Mouse (Mus musculus) midbrain, embryonic 12.5 days (tissue): ENCODE results near the gene Usp37. TPM values are rescaled to one million over a fixed set of nuclear protein-coding genes. Genes with fewer than 3 reads are reported as not detected.

Source experiments
- ATAC-seq: fragments of 200-750 bp; cut with Nextera tagmentation; 2 replicates; pipeline ENCODE4 v1.8.0; 2017; ENCODE audit warnings: low read depth, moderate TSS enrichment, moderate library complexity; ENCODE audit not compliant: low FRiP score
- H3K27ac ChIP-seq: fragments of 300-500 bp; sonication (generic); replicated peaks from 2 replicates; pipeline ENCODE4 v1.5.1; 2016; ENCODE audit warnings: mild to moderate bottlenecking
- H3K27me3 ChIP-seq: fragments of 300-500 bp; sonication (generic); 2 replicates; pipeline ENCODE4 v1.6.1; 2016; ENCODE audit warnings: mild to moderate bottlenecking
- H3K36me3 ChIP-seq: fragments of 300-500 bp; sonication (generic); 2 replicates; pipeline ENCODE4 v1.6.1; 2016
- H3K4me1 ChIP-seq: fragments of 300-500 bp; sonication (generic); 2 replicates; pipeline ENCODE4 v1.6.1; 2016
- H3K4me2 ChIP-seq: fragments of 300-500 bp; sonication (generic); replicated peaks from 2 replicates; pipeline ENCODE4 v1.6.1; 2016; ENCODE audit warnings: mild to moderate bottlenecking, moderate library complexity
- H3K4me3 ChIP-seq: fragments of 300-500 bp; sonication (generic); 2 replicates; pipeline ENCODE4 v1.5.1; 2016; ENCODE audit warnings: mild to moderate bottlenecking
- H3K9ac ChIP-seq: fragments of 300-500 bp; sonication (generic); replicated peaks from 2 replicates; pipeline ENCODE4 v1.6.1; 2016; ENCODE audit warnings: mild to moderate bottlenecking, moderate library complexity
- H3K9me3 ChIP-seq: fragments of 300-500 bp; sonication (generic); 2 replicates; pipeline ENCODE4 v1.6.1; 2016; ENCODE audit warnings: mild to moderate bottlenecking
- WGBS: fragments of 180-500 bp; shearing (Covaris S2); methylation state at CpG from one replicate; pipeline ENCODE4 v1.1.7; 2016; 5-methylcytosine and 5-hydroxymethylcytosine counted together
- microRNA counts: library from miRNA; unstranded; fragments of <30 nt; microRNA quantifications from one replicate; lab custom pipeline; 2017
- microRNA-seq: library from miRNA; unstranded; fragments of <30 nt; microRNA quantifications from one replicate; pipeline ENCODE4, GENCODE M21; 2017
- polyA plus RNA-seq: library from polyadenylated mRNA; unstranded; fragments of >200 nt; fragmentation: Nextera tagmentation; extraction: Ambion mirVana; gene quantifications from 2 replicates; pipeline ENCODE4 v1.2.1, GENCODE M21; 2016

Gene Usp37
- polyA plus RNA-seq, 1 experiment from 2014 or later, result 42.1 TPM

DNA sequence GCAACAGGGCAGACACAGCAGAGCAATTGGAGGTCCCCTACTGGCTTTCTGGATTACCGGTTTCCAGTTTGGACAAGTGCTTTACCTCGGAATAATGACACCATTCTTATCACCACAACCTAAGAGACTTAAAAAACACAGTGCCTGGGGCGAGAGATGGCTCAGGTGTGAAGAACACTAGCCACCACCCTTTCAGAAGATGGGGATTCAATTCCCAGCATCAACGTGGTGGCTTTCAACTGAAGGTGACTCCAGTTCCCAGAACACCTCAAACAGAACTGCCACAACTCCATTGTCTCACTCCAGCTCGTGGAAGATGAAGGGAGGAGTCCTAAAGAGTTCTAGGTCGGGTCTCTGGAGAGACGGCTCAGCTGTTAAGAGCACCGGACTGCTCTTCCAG lies 158.6 kb downstream of the Usp37 start:
- no peak for ATAC-seq

More for the DNA sequence above, 158.6 kb downstream of the Usp37 start:
- Histone ChIP-seq H3K9me3 (no peaks in the 10 kb centered on the region), H3K4me1 (peaks cover 18% of the 10 kb centered on the region), H3K9ac (no peak overlapping the region), H3K27me3 (peaks cover 25% of the 10 kb centered on the region), H3K4me3 (no peak overlapping the region), H3K4me2 (no peak overlapping the region), H3K27ac (no peak overlapping the region), H3K36me3 (no peaks in the 10 kb centered on the region)
- 88% methylated on average over 8 of the region's 8 CpGs for WGBS

MicroRNAs within 50 kb of the gene (microRNA counts, 519-probe panel; counts per million panel counts)
- 3,469 counts per million, percentile 18 among the panel's probes with 10 or more counts for microRNA mmu-miR-26b (lab: Ali Mortazavi, UCI)

Small RNA genes within 50 kb of the gene (microRNA-seq; reads per million reads assigned to microRNA genes)
- not detected for gene Gm25035
- 24,025 reads per million, percentile 98 among the genes with 10 or more reads in this experiment for gene Mir26b

Other genes starting within 250 kb of the Usp37 start
- gene Tmbim1, start 238.7 kb downstream of the Usp37 start, polyA plus RNA-seq, result 6.7 and 9.8 TPM in 2 replicates
- 0.58 and 0.66 TPM in 2 replicates for gene Catip, start 182.2 kb downstream of the Usp37 start, polyA plus RNA-seq
- 2.3 and 2.4 TPM in 2 replicates for gene Slc11a1, start 169.1 kb downstream of the Usp37 start, polyA plus RNA-seq
- 28.9 and 31.0 TPM in 2 replicates for gene Ctdsp1, start 152.8 kb downstream of the Usp37 start, polyA plus RNA-seq
- gene Vil1, start 134.9 kb downstream of the Usp37 start, polyA plus RNA-seq, result 0.28 and 0.55 TPM in 2 replicates
- gene Cnot9, start 38.2 kb downstream of the Usp37 start, polyA plus RNA-seq, result 74.3 TPM in 2 replicates
- gene Plcd4, start 1.4 kb downstream of the Usp37 start, polyA plus RNA-seq, result 1.1 and 1.5 TPM in 2 replicates
- 10.6 and 11.2 TPM in 2 replicates for gene Zfp142, start 44.0 kb upstream of the Usp37 start, polyA plus RNA-seq
- 16.4 and 17.0 TPM in 2 replicates for gene Bcs1l, start 44.0 kb upstream of the Usp37 start, polyA plus RNA-seq
- 31.5 and 35.5 TPM in 2 replicates for gene Rnf25, start 57.1 kb upstream of the Usp37 start, polyA plus RNA-seq
- gene Stk36, start 57.2 kb upstream of the Usp37 start, polyA plus RNA-seq, result 25.3 and 25.9 TPM in 2 replicates
- 43.7 and 51.9 TPM in 2 replicates for gene Ttll4, start 117.5 kb upstream of the Usp37 start, polyA plus RNA-seq
- gene Cyp27a1, start 169.3 kb upstream of the Usp37 start, polyA plus RNA-seq, result 4.2 and 5.8 TPM in 2 replicates
- gene Prkag3, start 204.9 kb upstream of the Usp37 start, polyA plus RNA-seq, result not detected in 2 replicates
- 5.0 and 7.9 TPM in 2 replicates for gene Wnt6, start 227.6 kb upstream of the Usp37 start, polyA plus RNA-seq
- gene Wnt10a, start 247.2 kb upstream of the Usp37 start, polyA plus RNA-seq, result 1.7 and 1.8 TPM in 2 replicates